Mouse (Mus musculus): ENCODE measurements at regions not wholly inside any gene's neighbourhood (a gene's known extent, or its start where the extent isn't known, plus 50 kb on each side); places are given as distances from the start of the nearest gene placed in this dataset.
"Not testable (repeated sequence)": the region's sequence is repeated elsewhere in the genome, so short reads cannot be mapped to it uniquely, and the experiment has no call there.

GRCm38 (mm10) chr14:74249263-74249878 lies 391.3 kb upstream of the Htr2a start:
- Histone ChIP-seq H3K4me1 (no peaks in the 10 kb centered on the region), H3K36me3 (no peaks in the 10 kb centered on the region), H3K9me3 (replicated peaks) (no peaks in the 10 kb centered on the region), H3K27me3 (ENCODE audit: low read depth, poor library complexity, severe bottlenecking) (no peaks in the 10 kb centered on the region), H3K4me3 (no peak overlapping the region), H3K27ac (replicated peaks) (no peak overlapping the region)
- 92% methylated on average over 5 of the region's 5 CpGs for WGBS
- no peak for DNase-seq (ENCODE audit: low spot score)

DNA sequence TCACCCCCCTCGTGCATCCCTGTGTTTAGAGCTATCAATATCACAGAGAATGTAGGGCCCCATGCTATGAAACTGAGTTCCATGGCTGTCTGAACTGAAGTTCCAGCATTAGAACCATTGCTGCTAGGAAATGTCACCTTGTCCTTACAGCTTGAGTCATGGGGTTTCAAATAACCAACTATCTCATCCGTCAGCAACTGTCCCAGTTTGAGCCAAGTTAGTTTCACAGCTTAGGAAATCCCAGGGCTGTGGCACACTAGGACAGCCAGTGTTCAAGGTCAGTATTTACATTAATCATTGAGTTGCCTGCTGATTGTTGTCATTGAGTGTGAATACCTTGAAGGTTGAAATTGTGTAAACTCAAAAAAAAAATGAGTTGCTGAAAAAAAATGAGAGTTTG lies 390.6 kb upstream of the Htr2a start:
- Histone ChIP-seq H3K27ac (replicated peaks) (no peak overlapping the region), H3K36me3 (no peaks in the 10 kb centered on the region), H3K27me3 (ENCODE audit: low read depth, poor library complexity, severe bottlenecking) (no peaks in the 10 kb centered on the region), H3K4me1 (no peaks in the 10 kb centered on the region), H3K9me3 (replicated peaks) (no peaks in the 10 kb centered on the region), H3K4me3 (no peak overlapping the region)
- 78% methylated on average over 2 of the region's 2 CpGs for WGBS
- DNase-seq (ENCODE audit: low spot score): no peak

DNA sequence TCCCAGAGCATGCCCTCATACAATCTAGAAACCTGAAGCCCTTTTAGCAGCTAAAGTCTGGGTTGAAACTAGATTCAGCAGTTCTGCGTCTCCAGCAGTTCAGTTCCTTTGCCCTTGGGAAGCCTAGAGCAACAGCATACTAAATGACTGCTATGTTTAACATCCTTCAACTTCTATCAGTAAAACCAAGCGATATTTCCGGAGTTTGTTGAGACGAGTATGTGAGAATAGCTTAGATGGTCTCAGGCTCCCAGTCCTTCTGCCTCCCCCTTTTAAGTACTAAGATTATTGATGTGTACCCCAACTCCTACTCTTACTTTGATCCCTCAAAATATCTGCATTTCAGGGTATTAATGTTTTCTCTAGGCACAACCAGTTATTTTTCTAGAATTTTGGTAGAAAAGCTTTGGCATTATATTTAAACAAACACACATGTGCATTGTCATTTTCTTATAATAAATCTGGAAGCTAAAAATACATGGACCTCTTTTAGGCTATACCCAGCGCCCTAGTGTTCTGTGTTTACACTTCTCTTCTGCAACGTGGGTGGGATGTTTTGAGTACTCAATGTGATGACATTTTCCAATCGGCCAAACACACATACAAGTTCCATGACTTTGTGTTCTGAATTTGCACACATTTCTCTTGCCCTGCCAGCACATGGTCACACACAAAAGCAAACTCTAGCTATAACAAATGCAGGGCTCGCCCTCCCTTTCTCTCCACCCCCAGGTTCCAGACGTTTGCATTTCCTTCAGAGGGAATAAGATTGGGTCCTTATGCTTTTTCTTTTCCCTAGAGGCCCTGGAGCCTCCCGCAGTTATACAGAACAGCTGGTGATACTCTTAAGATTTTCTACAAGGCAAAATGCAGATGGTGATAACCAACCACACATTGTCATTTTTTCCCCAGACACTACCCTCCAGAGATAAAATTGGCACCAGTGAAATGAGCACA lies 388.2 kb upstream of the Htr2a start:
- H3K9me3 ChIP-seq (replicated peaks): no peaks in the 10 kb centered on the region
- no peak overlapping the region for H3K4me3 ChIP-seq
- no peaks in the 10 kb centered on the region for H3K4me1 ChIP-seq
- no peak for DNase-seq (ENCODE audit: low spot score)
- H3K27me3 ChIP-seq (ENCODE audit: low read depth, poor library complexity, severe bottlenecking): no peaks in the 10 kb centered on the region
- 75% methylated on average over 10 of the region's 10 CpGs for WGBS
- H3K27ac ChIP-seq (replicated peaks): no peak overlapping the region
- no peaks in the 10 kb centered on the region for H3K36me3 ChIP-seq

- Histone ChIP-seq H3K9me3 (replicated peaks) (no peaks in the 10 kb centered on the region), H3K27me3 (ENCODE audit: low read depth, poor library complexity, severe bottlenecking) (no peaks in the 10 kb centered on the region), H3K4me3 (no peak overlapping the region), H3K36me3 (no peaks in the 10 kb centered on the region), H3K27ac (replicated peaks) (no peak overlapping the region), H3K4me1 (no peaks in the 10 kb centered on the region)
- no peak for DNase-seq (ENCODE audit: low spot score)
These were observed 385.6 kb upstream of the Htr2a start for GRCm38 (mm10) chr14:74255000-74255399.

GRCm38 (mm10) chr14:74259437-74259836 lies 381.2 kb upstream of the Htr2a start:
- Histone ChIP-seq H3K27ac (replicated peaks) (no peak overlapping the region), H3K4me1 (no peaks in the 10 kb centered on the region), H3K36me3 (no peaks in the 10 kb centered on the region), H3K4me3 (no peak overlapping the region), H3K27me3 (ENCODE audit: low read depth, poor library complexity, severe bottlenecking) (no peaks in the 10 kb centered on the region), H3K9me3 (replicated peaks) (no peaks in the 10 kb centered on the region)
- DNase-seq (ENCODE audit: low spot score): no peak

- DNase-seq (ENCODE audit: low spot score): no peak
- Histone ChIP-seq H3K36me3 (no peaks in the 10 kb centered on the region), H3K9me3 (replicated peaks) (no peaks in the 10 kb centered on the region), H3K4me3 (no peak overlapping the region), H3K27ac (replicated peaks) (no peak overlapping the region), H3K4me1 (no peaks in the 10 kb centered on the region), H3K27me3 (ENCODE audit: low read depth, poor library complexity, severe bottlenecking) (no peaks in the 10 kb centered on the region)
- WGBS: 88% methylated on average over 1 of the region's 1 CpGs
These were observed 373.6 kb upstream of the Htr2a start for GRCm38 (mm10) chr14:74267086-74267485.

GRCm38 (mm10) chr14:74294560-74294959 lies 346.1 kb upstream of the Htr2a start:
- H3K36me3 ChIP-seq: no peaks in the 10 kb centered on the region
- no peaks in the 10 kb centered on the region for H3K9me3 ChIP-seq (replicated peaks)
- DNase-seq (ENCODE audit: low spot score): no peak
- WGBS: 88% methylated on average over 3 of the region's 3 CpGs
- no peaks in the 10 kb centered on the region for H3K27me3 ChIP-seq (ENCODE audit: low read depth, poor library complexity, severe bottlenecking)
- H3K4me3 ChIP-seq: no peak overlapping the region
- H3K4me1 ChIP-seq: no peaks in the 10 kb centered on the region
- H3K27ac ChIP-seq (replicated peaks): no peak overlapping the region

GRCm38 (mm10) chr14:74304483-74304882 lies 336.2 kb upstream of the Htr2a start:
- Histone ChIP-seq H3K4me3 (no peak overlapping the region), H3K36me3 (no peaks in the 10 kb centered on the region), H3K4me1 (no peaks in the 10 kb centered on the region), H3K27me3 (ENCODE audit: low read depth, poor library complexity, severe bottlenecking) (no peaks in the 10 kb centered on the region), H3K27ac (replicated peaks) (no peak overlapping the region), H3K9me3 (replicated peaks) (no peaks in the 10 kb centered on the region)
- DNase-seq (ENCODE audit: low spot score): no peak
- WGBS: 89% methylated on average over 3 of the region's 3 CpGs

DNA sequence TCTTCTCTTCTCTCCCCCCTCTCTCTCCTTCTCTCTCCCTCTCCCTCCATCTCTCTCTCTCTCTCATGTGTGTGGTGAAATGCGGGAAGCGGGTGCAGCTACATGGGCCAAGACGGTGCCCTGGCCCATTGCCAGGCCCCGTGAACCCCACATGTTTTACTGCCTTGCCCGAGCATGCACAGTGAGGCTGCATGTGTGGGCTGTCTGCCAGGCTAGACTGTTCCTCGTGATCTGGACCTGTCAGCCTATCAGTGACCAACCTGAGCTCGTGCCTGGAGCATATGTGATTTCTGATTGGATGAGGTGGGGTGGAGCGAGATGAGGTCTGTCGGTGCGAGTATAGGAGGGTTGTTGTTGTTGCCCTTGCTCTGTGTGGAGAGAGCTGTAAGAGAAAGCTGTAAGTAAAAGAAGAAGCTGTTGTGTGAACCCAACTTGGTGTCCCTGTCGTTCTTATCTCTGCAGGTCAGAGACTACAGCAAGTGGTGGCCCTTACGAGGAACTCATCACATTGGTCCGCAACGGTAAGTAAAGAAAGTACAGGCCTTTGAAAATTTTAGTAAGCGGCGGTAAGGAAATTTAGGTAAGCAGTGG lies 333.8 kb upstream of the Htr2a start:
- Histone ChIP-seq H3K4me1 (no peaks in the 10 kb centered on the region), H3K4me3 (no peak overlapping the region), H3K27me3 (ENCODE audit: low read depth, poor library complexity, severe bottlenecking) (no peaks in the 10 kb centered on the region), H3K36me3 (no peaks in the 10 kb centered on the region), H3K9me3 (replicated peaks) (no peaks in the 10 kb centered on the region), H3K27ac (replicated peaks) (no peak overlapping the region)
- no peak for DNase-seq (ENCODE audit: low spot score)
- 93% methylated on average over 16 of the region's 16 CpGs for WGBS

DNA sequence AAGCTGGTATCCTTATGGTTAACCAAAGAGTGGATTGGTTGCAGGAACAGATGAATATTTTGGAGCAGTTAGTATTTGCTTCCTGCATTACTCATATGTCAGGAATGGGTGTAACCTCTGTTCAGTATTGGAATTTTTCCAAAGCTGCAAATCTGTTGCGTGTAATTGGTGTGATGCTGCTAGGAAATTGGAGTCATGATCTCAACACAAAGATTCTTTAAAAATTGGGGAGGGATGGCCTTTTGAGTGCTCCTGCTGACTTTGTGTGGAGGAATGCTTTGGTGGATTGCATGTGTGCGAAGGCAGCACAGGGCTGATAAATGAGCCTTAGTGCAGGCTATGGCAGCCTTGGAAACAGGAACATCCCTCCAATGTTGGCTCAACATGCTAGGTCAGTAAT lies 331.2 kb upstream of the Htr2a start:
- H3K27ac ChIP-seq (replicated peaks); H3K4me1 ChIP-seq; H3K9me3 ChIP-seq (replicated peaks); H3K27me3 ChIP-seq (ENCODE audit: low read depth, poor library complexity, severe bottlenecking); DNase-seq (ENCODE audit: low spot score); H3K4me3 ChIP-seq; H3K36me3 ChIP-seq: not testable (repeated sequence)
- WGBS: 90% methylated on average over 2 of the region's 2 CpGs

DNA sequence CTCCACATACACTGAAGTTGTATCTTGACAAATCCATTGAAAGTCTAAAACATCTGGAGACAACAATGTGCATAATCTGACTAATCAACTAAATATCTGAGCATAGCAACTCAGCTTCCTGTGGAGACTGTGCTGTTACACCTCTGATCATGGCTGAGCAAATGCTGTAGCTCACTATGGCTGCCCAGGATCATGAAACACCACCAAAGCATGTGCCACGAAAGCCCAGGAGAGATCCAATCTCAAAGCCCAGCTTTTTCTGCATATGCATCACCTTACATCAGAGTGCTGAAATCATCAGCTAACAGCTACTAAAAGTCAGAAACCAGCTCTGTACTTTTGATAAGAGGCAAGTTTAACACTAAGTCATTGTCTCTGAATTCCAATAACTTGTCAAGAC lies 313.3 kb upstream of the Htr2a start:
- no peaks in the 10 kb centered on the region for H3K27me3 ChIP-seq (ENCODE audit: low read depth, poor library complexity, severe bottlenecking)
- no peaks in the 10 kb centered on the region for H3K4me1 ChIP-seq
- H3K36me3 ChIP-seq: no peaks in the 10 kb centered on the region
- DNase-seq (ENCODE audit: low spot score): no peak
- no peak overlapping the region for H3K4me3 ChIP-seq
- 86% methylated on average over 1 of the region's 1 CpGs for WGBS
- H3K27ac ChIP-seq (replicated peaks): no peak overlapping the region
- H3K9me3 ChIP-seq (replicated peaks): no peaks in the 10 kb centered on the region

DNA sequence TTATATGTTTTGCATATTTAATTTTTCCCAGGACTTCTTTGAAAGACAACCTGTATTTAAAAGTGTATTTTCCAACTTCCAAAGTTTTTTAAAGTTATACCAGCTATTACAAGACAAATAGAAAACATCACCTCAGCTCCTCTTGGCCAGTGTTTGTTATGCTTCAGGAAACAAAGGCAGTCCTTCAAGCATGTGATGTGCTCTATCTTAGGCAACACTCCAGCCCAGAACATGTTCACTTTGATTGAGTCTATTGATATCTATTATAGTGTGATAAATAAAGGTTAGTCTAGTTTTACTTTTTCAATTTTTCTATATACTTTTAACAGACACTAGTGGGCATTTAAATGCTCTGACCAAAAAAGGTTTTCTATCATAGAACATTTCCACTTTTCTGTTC lies 289.9 kb upstream of the Htr2a start:
- H3K9me3 ChIP-seq (replicated peaks): no peaks in the 10 kb centered on the region
- no peak overlapping the region for H3K4me3 ChIP-seq
- H3K27me3 ChIP-seq (ENCODE audit: low read depth, poor library complexity, severe bottlenecking): no peaks in the 10 kb centered on the region
- no peak for DNase-seq (ENCODE audit: low spot score)
- no peak overlapping the region for H3K27ac ChIP-seq (replicated peaks)
- H3K36me3 ChIP-seq: no peaks in the 10 kb centered on the region
- no peaks in the 10 kb centered on the region; the same call in 1 of the 2 replicates for H3K4me1 ChIP-seq

DNA sequence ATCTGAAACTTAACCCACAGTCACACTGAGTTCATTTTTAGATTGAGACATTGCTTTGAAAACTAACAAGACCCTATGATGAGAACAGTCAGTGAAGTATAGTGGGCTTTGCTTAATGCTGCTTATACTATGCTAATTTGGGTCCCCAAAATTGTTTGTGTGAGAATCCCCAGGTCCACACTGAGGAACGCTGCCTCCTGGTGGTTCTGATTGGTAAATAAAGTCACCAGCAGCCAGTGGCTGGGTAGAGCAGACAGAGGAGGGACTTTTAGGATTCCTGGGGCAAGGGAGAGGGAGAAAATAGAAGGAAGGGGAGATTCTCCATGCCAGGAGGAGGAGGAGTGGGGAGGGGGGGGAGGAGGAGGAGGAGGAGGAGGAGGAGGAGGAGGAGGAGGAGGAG lies 288.4 kb upstream of the Htr2a start:
- Histone ChIP-seq H3K4me1 (no peaks in the 10 kb centered on the region; the same call in 1 of the 2 replicates), H3K36me3 (no peaks in the 10 kb centered on the region), H3K9me3 (replicated peaks) (no peaks in the 10 kb centered on the region), H3K27me3 (ENCODE audit: low read depth, poor library complexity, severe bottlenecking) (no peaks in the 10 kb centered on the region), H3K4me3 (no peak overlapping the region), H3K27ac (replicated peaks) (no peak overlapping the region)
- DNase-seq (ENCODE audit: low spot score): no peak
- 35% methylated on average over 1 of the region's 1 CpGs for WGBS
